Mouse (Mus musculus) frontal cortex, postnatal 10 days (tissue): ENCODE measurements at regions not wholly inside any gene's neighbourhood (a gene's known extent, or its start where the extent isn't known, plus 50 kb on each side); places are given as distances from the start of the nearest gene placed in this dataset.

Source experiments
- DNase-seq, 2 experiments: peaks; one replicate each; pipeline ENCODE4 v3.0.0; 2022; ENCODE audit warnings: low spot score in 2 of 2, mixed read lengths in 1 of 2

DNA sequence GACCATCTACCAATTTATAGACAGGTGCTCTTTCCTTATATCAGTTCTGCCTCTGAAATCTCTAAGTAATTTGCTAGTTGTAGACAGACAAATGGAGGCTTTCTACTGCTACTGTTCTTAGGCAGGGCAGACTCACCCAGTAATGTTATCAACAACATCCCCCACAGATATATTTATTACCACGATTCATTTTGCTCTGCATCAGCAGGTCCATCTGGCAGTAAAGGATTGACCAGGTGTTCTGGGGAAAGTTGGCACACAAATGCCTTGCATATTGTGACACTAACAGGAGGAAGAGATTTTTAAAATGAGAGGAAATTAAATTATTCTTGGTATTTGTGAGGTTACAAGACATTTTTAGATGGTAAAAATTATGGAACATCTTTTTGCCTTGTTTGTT, 627.3 kb upstream of the Tmprss15 start:
- DNase-seq, result no peak

DNA sequence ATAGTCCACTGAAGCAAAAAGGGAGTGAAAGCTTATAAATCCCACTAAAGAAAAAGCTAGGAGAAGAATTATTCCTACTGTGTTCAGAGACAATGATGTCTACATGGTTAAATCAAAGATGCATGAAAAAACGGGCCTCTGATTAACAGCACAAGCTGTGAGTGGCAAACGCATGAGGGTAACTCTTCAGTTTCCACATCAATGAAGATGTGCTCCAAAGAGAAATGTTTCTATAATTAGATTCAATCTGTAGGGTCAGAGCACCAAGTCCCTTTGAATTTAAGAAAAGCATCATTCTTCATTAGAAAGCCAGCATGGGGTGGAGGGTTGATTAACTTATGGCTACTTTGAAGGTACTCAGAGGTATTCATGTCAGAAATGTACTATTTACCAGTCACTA, 601.5 kb upstream of the Tmprss15 start:
- DNase-seq, result no peak

DNA sequence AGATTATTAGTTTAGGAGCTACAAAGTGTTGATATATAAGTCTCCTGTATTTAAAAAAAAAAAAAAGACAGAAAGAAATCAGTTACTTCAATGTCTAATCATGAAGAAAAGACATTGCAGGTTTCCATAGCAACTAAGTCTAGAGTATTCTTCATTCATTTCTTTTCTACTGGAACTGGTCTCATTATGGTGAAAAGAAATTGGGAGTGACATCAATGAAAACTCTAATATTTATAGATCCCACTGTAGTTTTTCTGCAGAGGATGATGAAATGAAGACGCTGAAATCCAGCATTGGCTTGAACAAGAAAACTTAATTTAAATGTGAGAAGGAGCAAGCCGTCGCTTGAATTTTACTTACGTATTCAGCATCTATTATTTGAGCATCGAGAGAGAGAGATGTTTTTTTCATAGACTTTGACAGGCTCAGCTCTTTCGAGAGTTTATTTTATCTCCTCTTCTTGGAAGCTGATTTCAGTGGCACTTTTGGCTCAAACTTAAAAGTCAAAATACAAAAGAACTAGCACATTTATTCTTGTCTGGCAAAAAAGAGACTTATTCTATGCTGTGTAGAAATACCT, 560.4 kb upstream of the Tmprss15 start:
- no peak for DNase-seq

DNA sequence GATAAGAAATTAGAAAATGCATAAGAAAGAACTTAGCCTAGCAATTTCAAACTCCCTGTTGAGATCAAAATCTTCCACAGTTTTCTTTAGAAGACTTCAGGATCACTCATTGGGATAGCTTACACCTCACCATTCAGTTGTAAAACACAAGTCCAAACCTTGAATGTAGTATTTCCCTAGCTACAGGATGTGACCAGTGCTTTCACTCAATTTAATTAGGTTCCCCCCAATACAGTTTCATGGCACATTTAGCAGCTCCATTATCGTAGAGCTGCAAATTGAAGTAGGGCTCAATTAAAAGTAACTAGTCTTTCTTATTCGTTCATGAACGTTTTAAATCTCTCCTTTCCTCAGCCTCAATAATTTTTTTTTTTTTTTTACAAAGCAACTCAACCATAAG, 550.0 kb upstream of the Tmprss15 start:
- DNase-seq, result no peak

- no peak for DNase-seq
These were observed 536.2 kb upstream of the Tmprss15 start for GRCm38 (mm10) chr16:79627139-79627538.

DNA sequence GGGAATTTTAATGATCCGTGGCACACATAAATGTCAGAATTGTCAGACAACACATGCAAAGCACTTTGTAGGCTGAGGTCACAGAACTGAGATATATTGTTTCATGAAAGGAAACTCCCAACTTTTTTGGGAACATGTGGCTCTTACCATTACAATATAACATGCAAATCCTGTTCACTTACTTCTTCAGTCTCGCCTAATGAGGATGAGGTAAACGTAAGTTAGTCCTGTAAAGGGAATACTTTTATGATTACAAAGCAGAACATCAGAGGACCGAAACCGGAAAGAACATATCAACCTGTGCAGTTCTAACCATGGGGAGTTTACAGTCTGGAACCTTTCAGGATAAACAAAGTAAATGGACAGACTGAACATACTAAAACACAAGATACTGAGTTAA, 520.1 kb upstream of the Tmprss15 start:
- DNase-seq, result no peak

DNA sequence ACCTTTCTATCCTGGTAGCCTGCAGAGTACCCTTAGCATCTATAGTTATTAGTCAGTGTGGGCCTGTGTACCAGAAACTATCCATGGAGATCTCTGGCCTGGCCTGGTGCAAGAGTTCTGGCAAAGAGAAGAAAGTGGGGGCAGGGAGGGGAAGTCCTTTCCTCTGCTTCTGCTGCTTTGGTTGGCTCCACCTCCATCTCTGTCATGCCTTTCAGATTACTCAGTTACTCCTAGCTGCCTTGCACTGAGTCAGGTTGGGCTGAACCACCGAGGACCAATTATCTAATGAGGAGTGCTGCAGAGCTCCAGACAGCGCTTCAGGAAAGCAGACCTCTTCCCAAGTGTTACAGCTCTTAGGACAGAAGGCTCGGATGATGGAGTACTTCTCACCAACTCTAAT, 500.0 kb upstream of the Tmprss15 start:
- DNase-seq, result no peak

DNA sequence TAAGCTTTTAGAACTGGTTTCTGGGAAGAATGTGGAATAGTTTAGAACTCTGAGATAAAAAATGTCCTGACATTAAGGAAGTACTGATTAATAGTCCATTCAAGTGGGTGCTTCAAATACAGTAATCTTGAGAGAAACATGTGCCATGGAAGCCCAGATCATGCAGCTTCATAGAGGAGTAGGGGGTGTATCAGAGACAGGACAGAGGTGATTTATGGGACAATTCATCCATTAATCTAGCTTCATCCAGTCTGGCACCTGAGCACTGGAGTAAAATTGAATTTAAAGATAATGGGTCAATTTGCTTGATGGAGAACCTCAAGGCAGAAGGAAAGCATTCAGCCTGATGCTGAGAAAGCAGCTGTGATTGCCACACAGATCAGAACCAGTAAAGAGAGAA, 494.8 kb upstream of the Tmprss15 start:
- DNase-seq, result no peak

GRCm38 (mm10) chr16:79570867-79571266, 480.0 kb upstream of the Tmprss15 start:
- no peak for DNase-seq

DNA sequence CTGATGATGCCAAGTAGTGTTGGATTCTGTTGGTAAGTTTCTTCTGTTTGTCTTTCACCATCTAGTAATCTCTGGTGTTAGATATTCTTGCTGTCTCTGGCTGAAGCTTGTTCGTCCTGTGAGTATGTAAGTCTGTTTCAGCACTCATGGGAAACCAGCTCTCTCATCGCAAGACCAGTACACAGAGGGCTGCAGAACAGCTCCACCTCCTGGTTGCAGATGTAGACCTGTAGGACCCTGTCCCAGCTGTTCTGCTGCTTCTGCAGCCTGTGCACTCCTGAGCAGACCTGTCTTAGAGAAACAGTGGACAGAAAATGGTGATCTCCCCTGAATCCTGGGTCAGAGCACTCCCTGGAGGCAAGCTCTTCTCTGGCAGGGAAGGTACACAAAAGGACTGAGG, 443.5 kb upstream of the Tmprss15 start:
- DNase-seq, result no peak

DNA sequence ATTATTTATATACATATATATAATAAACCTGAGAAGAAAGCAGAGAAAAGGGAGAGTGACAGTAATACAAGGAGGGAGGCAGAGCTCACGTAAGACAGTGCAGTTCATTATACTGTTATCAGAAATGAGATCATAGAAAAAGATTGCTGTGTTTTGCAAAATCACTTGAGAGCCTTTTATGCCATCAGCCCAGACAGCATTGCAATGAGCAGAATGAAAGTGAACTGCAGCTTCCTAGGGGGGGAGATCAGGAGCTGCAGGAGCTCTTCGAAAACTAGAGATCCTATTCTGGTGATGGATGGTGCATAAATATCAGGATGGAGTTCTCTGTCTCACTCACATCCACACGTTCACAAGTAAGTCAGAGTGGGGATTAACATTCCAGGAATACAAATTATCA, 401.6 kb upstream of the Tmprss15 start:
- DNase-seq, result no peak

GRCm38 (mm10) chr16:79450871-79451270, 360.0 kb upstream of the Tmprss15 start:
- DNase-seq, result no peak

DNA sequence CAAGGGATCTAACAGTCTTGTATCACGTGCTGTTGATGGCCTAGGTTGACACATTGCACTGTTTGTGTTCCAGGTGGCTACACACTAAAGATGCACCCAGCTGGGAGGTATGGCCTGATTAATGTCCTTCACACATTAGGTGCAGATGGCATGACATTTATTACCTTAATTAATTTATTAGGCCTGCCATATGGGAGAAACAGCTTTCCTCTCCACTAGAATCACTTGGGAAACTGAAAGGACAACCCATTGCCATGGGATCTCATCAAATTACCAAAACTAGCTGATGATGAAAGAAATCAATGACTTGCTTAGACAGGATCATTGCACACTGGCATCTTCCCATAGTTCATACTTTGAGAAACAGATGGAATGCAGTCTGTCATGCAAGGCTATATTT, 358.8 kb upstream of the Tmprss15 start:
- no peak for DNase-seq

GRCm38 (mm10) chr16:79407385-79407784, 316.5 kb upstream of the Tmprss15 start:
- DNase-seq, result no peak

DNA sequence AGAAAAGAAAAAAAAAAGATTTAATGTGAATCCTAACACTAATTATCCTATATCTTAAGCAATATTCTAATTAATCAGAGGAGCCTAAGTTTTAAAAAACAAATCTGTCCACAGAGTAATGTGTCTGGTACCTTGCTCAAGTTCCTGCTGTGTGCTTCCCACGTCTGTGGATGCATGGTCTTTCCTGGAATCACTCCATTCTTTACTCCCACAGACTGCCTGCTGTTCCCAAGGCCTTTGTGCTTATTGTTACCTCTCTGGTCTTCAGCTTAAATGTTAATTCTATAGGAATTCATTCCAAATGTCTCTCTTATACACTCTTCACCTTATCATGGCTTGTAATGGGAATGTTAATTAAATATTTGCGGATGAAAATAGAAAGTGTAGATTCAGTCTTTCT, 315.3 kb upstream of the Tmprss15 start:
- no peak for DNase-seq

DNA sequence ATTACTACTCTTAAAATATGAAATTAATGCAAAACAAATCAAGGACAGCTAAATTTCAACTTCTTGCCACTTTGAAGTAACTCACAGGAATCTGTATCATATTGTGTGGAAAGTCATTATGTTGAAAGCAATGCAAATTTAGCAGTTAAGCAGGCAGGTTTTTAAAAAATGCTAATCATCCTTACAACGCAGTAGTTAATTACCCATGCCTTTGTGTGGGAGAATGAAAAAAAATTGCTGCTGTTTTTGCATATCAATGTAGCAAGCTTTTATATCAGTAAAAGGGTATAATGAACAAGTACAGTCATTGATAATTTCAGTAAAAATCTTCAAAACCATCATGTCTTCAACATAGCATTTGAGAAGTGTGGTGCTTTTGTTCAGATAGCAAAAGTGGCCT, 313.2 kb upstream of the Tmprss15 start:
- DNase-seq, result no peak

GRCm38 (mm10) chr16:79400100-79400499, 309.2 kb upstream of the Tmprss15 start:
- no peak for DNase-seq

GRCm38 (mm10) chr16:79398476-79398875, 307.6 kb upstream of the Tmprss15 start:
- no peak for DNase-seq

DNA sequence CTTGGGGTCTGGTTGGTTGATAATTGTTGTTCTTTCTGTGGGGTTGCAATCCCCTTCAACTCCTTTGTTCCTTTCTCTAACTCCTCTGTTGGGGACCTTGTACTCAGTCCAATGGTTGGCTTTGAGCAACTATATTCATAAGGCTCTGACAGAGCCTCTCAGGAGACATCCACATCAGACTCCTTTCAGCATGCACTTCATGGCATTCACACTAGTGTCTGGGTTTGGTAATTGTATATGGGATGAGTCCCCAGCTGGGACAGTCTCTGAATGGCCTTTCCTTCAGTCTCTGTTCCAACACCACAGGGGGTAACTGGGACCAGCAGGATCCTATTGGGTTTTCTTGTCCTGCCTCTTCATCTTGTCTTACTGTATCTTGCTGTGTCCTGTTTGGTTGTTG, 303.5 kb upstream of the Tmprss15 start:
- DNase-seq, result no peak

GRCm38 (mm10) chr16:79386421-79386820, 295.5 kb upstream of the Tmprss15 start:
- no peak for DNase-seq

GRCm38 (mm10) chr16:79350127-79350526, 259.2 kb upstream of the Tmprss15 start:
- DNase-seq, result no peak

GRCm38 (mm10) chr16:79342453-79342852, 251.6 kb upstream of the Tmprss15 start:
- DNase-seq, result no peak

DNA sequence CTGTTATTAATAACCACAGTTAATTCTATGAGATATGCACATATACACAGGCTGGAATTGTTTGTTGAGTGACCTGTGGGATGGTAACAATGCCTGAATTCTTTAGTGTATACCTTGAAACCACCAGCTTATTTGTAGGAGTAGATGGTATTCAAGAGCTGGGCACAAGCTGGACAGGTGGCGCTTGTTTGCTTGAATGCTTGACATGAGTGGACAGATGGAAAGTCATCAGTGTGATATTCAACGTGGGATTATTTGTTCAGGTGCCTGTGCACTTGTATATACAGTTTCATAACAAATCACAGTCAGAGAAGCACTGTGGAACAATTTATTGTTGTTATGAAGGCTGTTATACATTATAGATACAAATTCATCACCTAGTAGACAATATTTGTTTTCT, 245.5 kb upstream of the Tmprss15 start:
- no peak for DNase-seq

DNA sequence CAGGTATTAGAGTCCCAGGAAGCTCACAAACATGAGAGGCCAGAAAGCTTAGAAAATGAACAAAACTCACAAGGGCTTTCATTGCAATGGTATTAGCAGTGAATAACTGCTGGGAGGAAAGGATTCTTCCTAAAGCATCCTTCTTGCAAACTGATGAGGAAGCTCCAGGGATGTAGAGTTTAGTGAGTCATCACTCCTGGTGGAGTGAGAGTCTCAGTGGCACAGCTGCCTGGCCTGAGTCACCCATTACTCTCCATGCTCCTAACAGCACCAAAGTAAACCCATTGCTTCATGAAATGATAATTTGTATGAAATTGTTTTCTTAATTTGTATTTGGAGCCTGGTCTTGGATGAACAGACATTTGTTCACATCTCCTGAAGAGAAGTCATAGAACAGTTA, 245.1 kb upstream of the Tmprss15 start:
- DNase-seq, result no peak

- no peak for DNase-seq
These were observed 222.4 kb upstream of the Tmprss15 start for GRCm38 (mm10) chr16:79313301-79313700.
